Mouse (Mus musculus): ENCODE results near the gene Bag1.

The Bag1 gene

GRCm38 (mm10) chr4:40933694-40934093 lies 14.4 kb downstream of the Bag1 start:
- no peak for DNase-seq

GRCm38 (mm10) chr4:40929046-40929445 lies 19.0 kb downstream of the Bag1 start:
- no peak for DNase-seq

GRCm38 (mm10) chr4:40925568-40925967 lies 22.5 kb downstream of the Bag1 start:
- DNase-seq, result no peak

- DNase-seq, result no peak
These were observed 24.9 kb downstream of the Bag1 start for GRCm38 (mm10) chr4:40923087-40923651.

- DNase-seq, result no peak
These were observed 26.8 kb downstream of the Bag1 start for GRCm38 (mm10) chr4:40921288-40921687.

- no peak for DNase-seq
These were observed 27.5 kb downstream of the Bag1 start for GRCm38 (mm10) chr4:40920576-40920975.

GRCm38 (mm10) chr4:40919785-40920184 lies 28.3 kb downstream of the Bag1 start, which contains the start of gene Spink4:
TSS of gene Spink4 (plus strand) at chr4:40920052.
- no peak for DNase-seq

- no peak for DNase-seq
These were observed 31.4 kb downstream of the Bag1 start for GRCm38 (mm10) chr4:40916592-40917155.

GRCm38 (mm10) chr4:40915947-40916346 lies 32.1 kb downstream of the Bag1 start:
- no peak for DNase-seq

- no peak for DNase-seq
These were observed 33.7 kb downstream of the Bag1 start for GRCm38 (mm10) chr4:40914287-40914867.

- no peak for DNase-seq
These were observed 39.7 kb downstream of the Bag1 start for GRCm38 (mm10) chr4:40908261-40908969.

GRCm38 (mm10) chr4:40906298-40906697 lies 41.8 kb downstream of the Bag1 start:
- DNase-seq, result no peak

GRCm38 (mm10) chr4:40900612-40901011 lies 47.5 kb downstream of the Bag1 start:
- no peak for DNase-seq

- DNase-seq, result no peak
These were observed 48.0 kb downstream of the Bag1 start for GRCm38 (mm10) chr4:40900071-40900470.

- no peak for DNase-seq
These were observed 48.8 kb downstream of the Bag1 start for GRCm38 (mm10) chr4:40899264-40899663.

GRCm38 (mm10) chr4:40898476-40899044 lies 49.5 kb downstream of the Bag1 start:
- DNase-seq, result no peak

- no peak for DNase-seq
These were observed 52.4 kb downstream of the Bag1 start for GRCm38 (mm10) chr4:40895646-40896045.

- no peak for DNase-seq
These were observed 53.0 kb downstream of the Bag1 start for GRCm38 (mm10) chr4:40895118-40895517.

- DNase-seq, result no peak
These were observed 56.9 kb downstream of the Bag1 start for GRCm38 (mm10) chr4:40891206-40891605.

GRCm38 (mm10) chr4:40889983-40890382 lies 58.1 kb downstream of the Bag1 start:
- DNase-seq, result no peak

- DNase-seq, result no peak
These were observed 58.8 kb downstream of the Bag1 start for GRCm38 (mm10) chr4:40889252-40889651.

GRCm38 (mm10) chr4:40888839-40889238 lies 59.3 kb downstream of the Bag1 start:
- DNase-seq, result no peak

Measured in cerebellum, adult 11 months (tissue).